Mouse (Mus musculus) ES-Bruce4 (cell line): ENCODE measurements around the gene Mcemp1.

ENCODE experiments used
- CTCF ChIP-seq: IDR thresholded peaks from one replicate; pipeline ENCODE4 v1.8.1; 2011; ENCODE audit warnings: low read depth, low read length
- POLR2A ChIP-seq: IDR thresholded peaks from one replicate; pipeline ENCODE4 v1.8.1; 2011; ENCODE audit warnings: low read length; ENCODE audit not compliant: insufficient read depth

GRCm38 (mm10) chr8:3684530-3684929 lies 19.0 kb downstream of the Mcemp1 start:
- TF ChIP-seq CTCF, result no peak
- no peak for TF ChIP-seq POLR2A
